Mouse (Mus musculus): Measurements from ENCODE around the gene Trio.

Trio gene

DNA sequence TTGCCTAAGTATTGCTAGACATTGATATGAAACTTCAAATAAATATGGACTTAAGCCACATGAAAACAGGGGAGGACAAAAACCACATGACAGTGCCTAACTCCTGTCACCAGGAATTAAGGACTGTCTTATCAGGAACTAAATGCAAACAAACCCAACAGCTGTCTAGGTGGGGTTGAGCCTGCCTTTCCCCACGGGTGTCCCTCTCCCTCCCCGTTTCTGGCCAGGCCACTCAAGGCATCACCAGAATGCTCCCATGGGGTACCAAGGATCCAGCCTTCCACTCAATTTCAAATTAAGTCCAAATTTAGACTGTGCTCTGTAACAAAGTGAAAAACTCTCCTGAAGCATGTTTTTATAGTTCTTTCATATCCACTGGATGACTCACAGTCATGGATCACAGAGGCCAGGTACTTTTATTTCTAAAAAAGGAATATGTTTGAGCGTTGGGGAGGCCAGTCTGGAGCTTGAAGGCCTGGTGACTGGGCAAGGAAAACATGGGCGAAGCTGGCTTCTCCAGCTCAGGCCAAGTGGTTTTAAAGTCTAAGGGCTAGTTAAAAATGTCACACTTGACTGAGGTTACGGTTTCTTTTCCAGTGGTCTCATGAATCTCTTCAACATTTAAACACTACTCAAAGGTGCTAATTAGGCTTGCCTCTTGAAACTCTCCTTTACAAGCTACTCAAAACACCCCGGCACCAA is 33.6 kb downstream of the Trio start:
- in situ Hi-C loops (cut with MboI, MseI), result no loop called here

DNA sequence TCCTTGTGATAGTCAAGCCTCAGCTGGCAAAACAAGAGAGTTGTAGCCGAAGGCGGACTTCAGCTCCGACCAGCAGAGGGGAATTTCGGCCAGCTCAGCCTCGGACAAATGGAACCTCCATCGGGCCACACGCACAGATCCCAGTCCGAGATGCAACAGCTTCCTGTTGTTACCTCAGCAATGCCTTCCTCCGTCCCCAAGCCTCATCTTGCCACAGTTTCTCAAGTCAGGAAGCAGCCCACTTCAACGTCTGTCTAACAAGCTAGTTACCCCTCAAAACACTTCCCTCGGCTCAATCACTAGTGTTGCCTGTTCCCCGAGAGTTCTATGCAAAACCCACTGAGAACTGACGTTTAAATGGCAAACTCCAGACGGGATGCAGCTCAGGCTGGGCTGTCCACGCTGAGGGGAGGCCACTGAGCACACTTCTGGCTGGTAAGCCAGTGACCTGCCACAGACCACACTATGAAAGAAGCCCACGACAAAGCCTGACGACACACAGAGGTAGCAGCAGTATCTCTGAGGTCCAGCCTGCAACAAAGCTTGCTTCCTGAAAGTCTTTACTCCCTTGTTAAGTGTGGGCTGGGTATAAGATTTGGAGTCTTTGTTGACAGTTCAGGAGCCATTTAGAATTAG is 34.5 kb downstream of the Trio start:
- in situ Hi-C loops (cut with MboI, MseI), result no loop called here

- in situ Hi-C loops (cut with MboI, MseI), result no loop called here
Observed at GRCm38 (mm10) chr15:27987979-27988378, 37.7 kb downstream of the Trio start.

- in situ Hi-C loops (cut with MboI, MseI), result no loop called here
Observed at GRCm38 (mm10) chr15:27984881-27985280, 40.8 kb downstream of the Trio start.

DNA sequence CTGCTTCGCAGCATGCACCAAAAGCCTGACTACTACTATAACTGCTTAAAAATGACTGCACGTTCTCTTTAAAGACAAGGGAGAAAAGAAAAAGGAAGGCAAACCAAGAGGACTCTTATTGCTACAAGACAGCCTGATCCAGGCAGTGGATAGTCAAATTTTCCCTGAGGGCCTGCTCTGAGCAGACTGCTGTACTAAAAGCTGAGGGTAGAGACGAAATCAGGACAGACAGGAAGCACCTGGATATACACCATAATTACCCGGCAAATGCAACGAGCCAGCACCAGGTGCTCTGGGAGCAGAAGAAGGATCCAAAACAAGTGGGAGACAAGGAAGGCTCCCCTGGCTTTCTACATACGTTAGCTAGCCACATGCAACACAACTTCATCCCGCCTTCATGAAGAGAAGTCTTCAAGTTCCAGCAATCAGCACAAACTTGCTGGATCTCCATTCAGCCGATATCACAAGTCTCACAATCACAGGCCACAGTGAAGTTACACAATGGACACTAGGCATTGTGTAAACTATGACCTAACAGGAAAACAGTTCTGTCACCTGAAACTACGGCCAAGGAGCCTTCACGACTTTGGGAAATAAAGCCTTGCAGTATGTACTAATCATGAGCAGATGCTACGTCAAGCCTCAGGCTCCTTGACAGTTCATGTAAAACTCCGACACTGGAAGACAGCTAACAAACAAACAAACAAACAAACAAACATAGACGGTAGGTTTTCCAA is 43.7 kb downstream of the Trio start:
- in situ Hi-C loops (cut with MboI, MseI), result no loop called here

- in situ Hi-C loops (cut with MboI, MseI), result no loop called here
Observed at GRCm38 (mm10) chr15:27981258-27981657, 44.4 kb downstream of the Trio start.

GRCm38 (mm10) chr15:27980436-27980835 is 45.2 kb downstream of the Trio start:
- in situ Hi-C loops (cut with MboI, MseI), result no loop called here

DNA sequence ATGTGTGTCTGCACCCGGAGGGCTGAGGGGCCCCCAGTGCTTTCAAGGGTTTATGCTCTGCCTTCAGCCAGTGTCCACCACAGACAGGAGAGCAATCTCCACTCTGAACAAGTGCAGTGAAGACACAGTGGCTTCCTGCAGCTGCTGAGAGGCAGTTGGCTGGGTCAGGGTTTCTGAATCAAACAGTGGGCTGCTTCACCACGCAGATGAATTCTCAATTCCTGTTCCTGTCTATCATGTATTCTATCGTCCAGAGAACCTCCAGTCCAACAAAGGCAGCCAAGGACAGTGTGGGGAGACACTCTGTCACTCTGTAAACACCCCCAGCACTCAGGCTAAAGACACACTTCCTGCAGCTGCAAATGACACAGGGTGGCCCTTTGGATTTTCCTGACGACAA is 48.7 kb downstream of the Trio start:
- in situ Hi-C loops (cut with MboI, MseI), result no loop called here

DNA sequence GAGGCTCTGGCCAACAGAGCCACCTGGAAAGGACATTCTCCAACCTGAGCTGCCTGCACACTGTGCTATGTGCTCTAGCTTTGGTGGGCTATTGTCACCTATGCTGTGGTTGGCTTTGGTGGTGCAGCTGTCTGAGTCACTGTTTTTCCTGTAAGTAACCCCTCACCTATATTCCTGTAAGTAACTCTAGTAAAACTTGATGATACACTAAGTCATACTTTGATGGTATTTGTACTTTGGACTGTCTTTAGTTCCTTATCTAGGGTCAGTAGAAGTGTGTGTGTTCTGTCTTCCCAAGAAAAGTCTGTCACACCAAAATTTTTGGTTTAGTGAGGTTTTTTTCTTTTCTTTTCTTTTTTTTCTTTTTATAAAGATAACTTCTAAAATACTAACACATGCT is 49.3 kb downstream of the Trio start:
- in situ Hi-C loops (cut with MboI, MseI), result no loop called here

GRCm38 (mm10) chr15:27974637-27975036 is 51.0 kb downstream of the Trio start:
- in situ Hi-C loops (cut with MboI, MseI), result no loop called here

GRCm38 (mm10) chr15:27968183-27968582 is 57.5 kb downstream of the Trio start:
- in situ Hi-C loops (cut with MboI, MseI), result no loop called here

- in situ Hi-C loops (cut with MboI, MseI), result no loop called here
Observed at GRCm38 (mm10) chr15:27967128-27967876, 58.3 kb downstream of the Trio start.

GRCm38 (mm10) chr15:27964877-27965276 is 60.8 kb downstream of the Trio start:
- in situ Hi-C loops (cut with MboI, MseI), result no loop called here

DNA sequence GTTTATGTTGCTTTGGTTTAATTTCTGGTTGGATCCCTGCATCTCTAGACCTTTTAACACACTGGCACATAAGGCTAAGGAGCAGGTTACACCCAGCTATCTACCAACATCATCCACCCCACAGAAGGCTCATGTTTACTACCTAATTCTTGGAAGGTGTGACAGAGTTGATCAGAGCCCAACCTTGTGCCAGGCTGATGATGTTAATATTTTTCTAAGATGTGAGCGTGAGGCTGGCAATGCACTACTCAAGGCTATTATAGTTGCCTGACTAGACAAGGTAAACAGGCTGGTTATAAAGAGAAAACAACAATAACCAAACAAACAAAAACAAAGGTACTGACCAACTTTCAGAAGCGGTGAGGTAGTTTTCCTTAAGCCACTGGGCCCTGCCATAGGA is 62.1 kb downstream of the Trio start:
- in situ Hi-C loops (cut with MboI, MseI), result no loop called here

GRCm38 (mm10) chr15:27960642-27961041 is 65.0 kb downstream of the Trio start:
- in situ Hi-C loops (cut with MboI, MseI), result no loop called here

DNA sequence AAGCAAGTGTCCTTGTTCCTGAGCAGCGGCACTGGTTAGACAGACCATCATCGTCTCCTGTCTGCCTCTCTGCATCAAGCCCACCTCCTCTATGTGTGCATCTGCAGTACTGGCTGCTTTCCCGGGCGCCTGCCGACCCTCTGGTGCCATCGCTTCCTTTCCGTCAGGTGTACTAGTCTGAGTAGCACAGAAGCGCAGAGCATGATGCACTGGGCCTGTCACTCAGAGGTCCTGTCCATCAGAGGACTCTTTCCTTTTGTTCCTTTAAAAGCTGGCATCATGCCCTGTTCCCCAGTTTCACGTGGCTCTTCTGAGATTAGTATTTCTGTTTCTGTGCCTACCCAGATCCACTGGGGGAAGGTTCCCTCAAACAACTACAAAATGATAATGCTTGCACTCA is 67.8 kb downstream of the Trio start:
- in situ Hi-C loops (cut with MboI, MseI), result no loop called here

- in situ Hi-C loops (cut with MboI, MseI), result no loop called here
Observed at GRCm38 (mm10) chr15:27955614-27956013, 70.0 kb downstream of the Trio start.

DNA sequence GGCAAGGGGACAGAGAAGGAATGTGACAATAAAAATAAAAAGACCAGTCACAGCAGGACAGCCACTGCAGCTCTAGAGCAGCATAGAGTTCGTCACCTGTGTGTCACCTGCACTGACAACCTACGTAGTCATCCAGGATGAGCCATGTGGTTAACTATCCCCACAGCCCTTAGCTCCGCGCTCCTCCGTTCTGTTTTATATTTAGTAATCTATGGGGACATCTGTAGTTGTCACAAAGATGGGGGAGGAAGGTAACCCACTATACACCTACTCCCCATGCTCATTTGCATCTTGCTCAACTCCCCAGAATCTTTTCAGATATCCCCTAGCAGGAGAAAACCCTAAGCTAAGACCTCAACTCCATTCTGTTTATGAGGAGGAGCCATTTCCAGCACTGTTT is 71.3 kb downstream of the Trio start:
- in situ Hi-C loops (cut with MboI, MseI), result no loop called here

DNA sequence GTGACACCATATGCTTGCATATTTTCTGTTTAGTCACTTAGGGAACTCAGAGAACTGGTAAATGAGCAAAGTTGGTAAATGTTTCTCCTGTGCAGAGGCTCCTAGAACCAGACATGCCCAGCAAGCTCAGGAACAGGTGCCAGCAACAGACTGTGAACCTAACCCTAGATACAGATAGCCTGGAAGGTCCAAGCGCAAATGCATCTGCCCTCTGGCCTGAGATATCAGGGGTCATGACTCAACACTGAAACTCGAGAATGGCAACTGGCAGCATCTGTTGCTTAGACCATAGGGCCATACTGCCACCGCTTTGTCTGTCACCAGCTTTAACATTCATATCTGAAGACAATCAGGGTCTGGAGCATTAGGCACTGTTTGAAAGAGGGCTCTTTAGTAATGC is 72.1 kb downstream of the Trio start:
- in situ Hi-C loops (cut with MboI, MseI), result no loop called here

GRCm38 (mm10) chr15:27951195-27951594 is 74.5 kb downstream of the Trio start:
- in situ Hi-C loops (cut with MboI, MseI), result no loop called here

DNA sequence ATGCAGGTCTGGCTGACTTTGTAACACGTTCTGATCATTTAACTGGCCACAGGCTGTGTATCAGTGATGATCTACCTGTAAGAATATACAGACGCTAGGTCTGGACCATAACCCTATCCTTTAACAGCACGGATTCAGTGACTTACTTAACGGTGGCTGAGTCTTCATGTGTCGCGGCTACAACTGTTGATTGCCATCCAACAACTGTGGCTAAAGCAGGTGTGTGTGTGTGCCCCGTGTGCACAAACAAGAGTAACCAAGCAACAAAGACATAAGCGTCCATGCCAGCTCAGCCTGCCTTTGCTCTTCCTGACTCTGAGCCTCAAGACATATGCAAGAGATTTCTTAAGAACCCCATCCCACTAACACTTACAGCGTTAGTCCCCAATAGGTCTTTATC is 76.5 kb downstream of the Trio start:
- in situ Hi-C loops (cut with MboI, MseI), result no loop called here

GRCm38 (mm10) chr15:27947880-27948279 is 77.8 kb downstream of the Trio start:
- in situ Hi-C loops (cut with MboI, MseI), result no loop called here
